Mouse (Mus musculus): Measurements from ENCODE around the gene Dnm2. TPM values are rescaled to one million over a fixed set of nuclear protein-coding genes. Genes with fewer than 3 reads are reported as not detected.

Gene Dnm2
- polyA plus RNA-seq, 1 experiment from 2014 or later: 76.1 TPM

- H3K27me3 ChIP-seq: no peaks in the 10 kb centered on the region
- WGBS: 64% methylated on average over 9 of the region's 9 CpGs
- peaks cover 51% of the 10 kb centered on the region for H3K4me1 ChIP-seq
- no peak for ATAC-seq (ENCODE audit: insufficient number of reproducible peaks, low FRiP score, low TSS enrichment, low read depth)
- peak overlapping the region; percentile 52 for H3K4me2 ChIP-seq
- no peak overlapping the region for H3K9ac ChIP-seq
- H3K27ac ChIP-seq: peak overlapping the region; percentile 34; the same call in 1 of the 2 replicates
- H3K4me3 ChIP-seq: peak overlapping the region; percentile 39
- H3K36me3 ChIP-seq: peaks cover 44% of the 10 kb centered on the region
- H3K9me3 ChIP-seq: no peaks in the 10 kb centered on the region
These were observed 70.0 kb downstream of the Dnm2 start for GRCm38 (mm10) chr9:21494726-21495125.

- WGBS: 37% methylated on average over 18 of the region's 19 CpGs
- Histone ChIP-seq H3K27me3 (no peaks in the 10 kb centered on the region), H3K4me1 (peaks cover 51% of the 10 kb centered on the region), H3K27ac (peak overlapping the region; percentile 96), H3K4me2 (peak overlapping the region; percentile 52), H3K9me3 (no peaks in the 10 kb centered on the region), H3K9ac (peak overlapping the region; percentile 35; the same call in 1 of the 2 replicates), H3K36me3 (peaks cover 40% of the 10 kb centered on the region), H3K4me3 (peak overlapping the region; percentile 39)
- ATAC-seq (ENCODE audit: insufficient number of reproducible peaks, low FRiP score, low TSS enrichment, low read depth): peak; percentile 84
These were observed 71.8 kb downstream of the Dnm2 start for GRCm38 (mm10) chr9:21496308-21497049.

- ATAC-seq (ENCODE audit: insufficient number of reproducible peaks, low FRiP score, low TSS enrichment, low read depth): peak; percentile 71
- 48% methylated on average over 16 of the region's 16 CpGs for WGBS
These were observed 72.4 kb downstream of the Dnm2 start for GRCm38 (mm10) chr9:21497050-21497542.

GRCm38 (mm10) chr9:21497664-21498063 is 73.0 kb downstream of the Dnm2 start:
- Histone ChIP-seq H3K27me3 (no peaks in the 10 kb centered on the region), H3K9ac (no peak overlapping the region), H3K4me2 (peak overlapping the region; percentile 52), H3K36me3 (peaks cover 36% of the 10 kb centered on the region), H3K4me1 (peaks cover 50% of the 10 kb centered on the region), H3K27ac (peak overlapping the region; percentile 96), H3K4me3 (no peak overlapping the region), H3K9me3 (no peaks in the 10 kb centered on the region)
- ATAC-seq (ENCODE audit: insufficient number of reproducible peaks, low FRiP score, low TSS enrichment, low read depth): no peak
- WGBS: 85% methylated on average over 2 of the region's 2 CpGs

More at GRCm38 (mm10) chr9:21497050-21497542, 72.4 kb downstream of the Dnm2 start:
- H3K4me1 ChIP-seq: peaks cover 51% of the 10 kb centered on the region
- no peaks in the 10 kb centered on the region for H3K27me3 ChIP-seq
- peak overlapping the region; percentile 96 for H3K27ac ChIP-seq
- no peaks in the 10 kb centered on the region for H3K9me3 ChIP-seq
- 0 out of 2 replicates have a peak overlapping the region, but pooled peaks have one; percentile 31 for H3K9ac ChIP-seq
- peaks cover 34% of the 10 kb centered on the region for H3K36me3 ChIP-seq
- peak overlapping the region; percentile 52 for H3K4me2 ChIP-seq
- peak overlapping the region; percentile 39 for H3K4me3 ChIP-seq

- no peaks in the 10 kb centered on the region for H3K27me3 ChIP-seq
- peaks cover 43% of the 10 kb centered on the region for H3K4me1 ChIP-seq
- WGBS: 91% methylated on average over 12 of the region's 12 CpGs
- ATAC-seq (ENCODE audit: insufficient number of reproducible peaks, low FRiP score, low TSS enrichment, low read depth): no peak
- peaks cover 43% of the 10 kb centered on the region for H3K36me3 ChIP-seq
- H3K9me3 ChIP-seq: no peaks in the 10 kb centered on the region
- H3K9ac ChIP-seq: no peak overlapping the region
- H3K27ac ChIP-seq: 0 out of 2 replicates have a peak overlapping the region, but pooled peaks have one; percentile 96
- H3K4me2 ChIP-seq: no peak overlapping the region
- no peak overlapping the region for H3K4me3 ChIP-seq
These were observed 73.7 kb downstream of the Dnm2 start for GRCm38 (mm10) chr9:21498284-21498902.

GRCm38 (mm10) chr9:21503352-21503751 is 78.6 kb downstream of the Dnm2 start:
- H3K36me3 ChIP-seq: peaks cover 70% of the 10 kb centered on the region
- no peak overlapping the region for H3K4me2 ChIP-seq
- ATAC-seq (ENCODE audit: insufficient number of reproducible peaks, low FRiP score, low TSS enrichment, low read depth): no peak
- no peak overlapping the region for H3K4me3 ChIP-seq
- H3K27ac ChIP-seq: no peak overlapping the region
- H3K4me1 ChIP-seq: peaks cover 5% of the 10 kb centered on the region; the same call in 1 of the 2 replicates
- no peaks in the 10 kb centered on the region for H3K27me3 ChIP-seq
- H3K9ac ChIP-seq: no peak overlapping the region
- H3K9me3 ChIP-seq: no peaks in the 10 kb centered on the region
- WGBS: 97% methylated on average over 8 of the region's 8 CpGs

- H3K4me2 ChIP-seq: no peak overlapping the region
- no peak overlapping the region for H3K27ac ChIP-seq
- no peaks in the 10 kb centered on the region for H3K27me3 ChIP-seq
- H3K4me3 ChIP-seq: no peak overlapping the region
- H3K9ac ChIP-seq: no peak overlapping the region
- no peaks in the 10 kb centered on the region for H3K9me3 ChIP-seq
- peaks cover 17% of the 10 kb centered on the region for H3K4me1 ChIP-seq
- ATAC-seq (ENCODE audit: insufficient number of reproducible peaks, low FRiP score, low TSS enrichment, low read depth): no peak
- H3K36me3 ChIP-seq: peaks cover 64% of the 10 kb centered on the region
These were observed 81.1 kb downstream of the Dnm2 start for GRCm38 (mm10) chr9:21505767-21506166.

GRCm38 (mm10) chr9:21507753-21508430 is 83.2 kb downstream of the Dnm2 start:
- Histone ChIP-seq H3K4me3 (no peak overlapping the region), H3K4me1 (peaks cover 21% of the 10 kb centered on the region), H3K27me3 (no peaks in the 10 kb centered on the region), H3K9me3 (no peaks in the 10 kb centered on the region), H3K27ac (no peak overlapping the region), H3K4me2 (no peak overlapping the region), H3K36me3 (peaks cover 60% of the 10 kb centered on the region), H3K9ac (no peak overlapping the region)
- WGBS: 91% methylated on average over 15 of the region's 15 CpGs
- no peak for ATAC-seq (ENCODE audit: insufficient number of reproducible peaks, low FRiP score, low TSS enrichment, low read depth)

GRCm38 (mm10) chr9:21508871-21509404 is 84.2 kb downstream of the Dnm2 start:
- H3K36me3 ChIP-seq: peaks cover 51% of the 10 kb centered on the region
- 0 out of 2 replicates have a peak overlapping the region, but pooled peaks have one; percentile 72 for H3K9ac ChIP-seq
- peaks cover 21% of the 10 kb centered on the region for H3K4me1 ChIP-seq
- no peaks in the 10 kb centered on the region for H3K9me3 ChIP-seq
- ATAC-seq (ENCODE audit: insufficient number of reproducible peaks, low FRiP score, low TSS enrichment, low read depth): no peak
- H3K27me3 ChIP-seq: no peaks in the 10 kb centered on the region
- H3K27ac ChIP-seq: no peak overlapping the region
- peak overlapping the region; percentile 75 for H3K4me2 ChIP-seq
- WGBS: 67% methylated on average over 7 of the region's 7 CpGs
- peak overlapping the region; percentile 82 for H3K4me3 ChIP-seq

GRCm38 (mm10) chr9:21509772-21510688 is 85.3 kb downstream of the Dnm2 start, which contains the start of gene Tmed1:
TSS of gene Tmed1 (minus strand) at chr9:21510252.
- Histone ChIP-seq H3K36me3 (peaks cover 40% of the 10 kb centered on the region), H3K9me3 (no peaks in the 10 kb centered on the region), H3K4me1 (peaks cover 21% of the 10 kb centered on the region), H3K4me3 (peak within 1 kb of the TSS; percentile 82), H3K4me2 (peak within 1 kb of the TSS; percentile 75), H3K27me3 (no peaks in the 10 kb centered on the region), H3K9ac (peak within 1 kb of the TSS; percentile 72), H3K27ac (peak within 1 kb of the TSS; percentile 96)
- under 1% methylated on average over 44 of the region's 44 CpGs for WGBS
- ATAC-seq (ENCODE audit: insufficient number of reproducible peaks, low FRiP score, low TSS enrichment, low read depth): peak; percentile 96

GRCm38 (mm10) chr9:21510689-21511015 is 85.9 kb downstream of the Dnm2 start:
- ATAC-seq (ENCODE audit: insufficient number of reproducible peaks, low FRiP score, low TSS enrichment, low read depth): no peak
- Histone ChIP-seq H3K4me2 (peak overlapping the region; percentile 75), H3K36me3 (peaks cover 34% of the 10 kb centered on the region), H3K4me1 (peaks cover 21% of the 10 kb centered on the region), H3K27me3 (no peaks in the 10 kb centered on the region), H3K9me3 (no peaks in the 10 kb centered on the region), H3K9ac (peak overlapping the region; percentile 21), H3K4me3 (peak overlapping the region; percentile 82), H3K27ac (peak overlapping the region; percentile 96)
- 5% methylated on average over 7 of the region's 7 CpGs for WGBS

Measured in limb, embryonic 15.5 days (tissue).